Mouse (Mus musculus): ENCODE results near the gene Hspa8.

The Hspa8 gene

DNA sequence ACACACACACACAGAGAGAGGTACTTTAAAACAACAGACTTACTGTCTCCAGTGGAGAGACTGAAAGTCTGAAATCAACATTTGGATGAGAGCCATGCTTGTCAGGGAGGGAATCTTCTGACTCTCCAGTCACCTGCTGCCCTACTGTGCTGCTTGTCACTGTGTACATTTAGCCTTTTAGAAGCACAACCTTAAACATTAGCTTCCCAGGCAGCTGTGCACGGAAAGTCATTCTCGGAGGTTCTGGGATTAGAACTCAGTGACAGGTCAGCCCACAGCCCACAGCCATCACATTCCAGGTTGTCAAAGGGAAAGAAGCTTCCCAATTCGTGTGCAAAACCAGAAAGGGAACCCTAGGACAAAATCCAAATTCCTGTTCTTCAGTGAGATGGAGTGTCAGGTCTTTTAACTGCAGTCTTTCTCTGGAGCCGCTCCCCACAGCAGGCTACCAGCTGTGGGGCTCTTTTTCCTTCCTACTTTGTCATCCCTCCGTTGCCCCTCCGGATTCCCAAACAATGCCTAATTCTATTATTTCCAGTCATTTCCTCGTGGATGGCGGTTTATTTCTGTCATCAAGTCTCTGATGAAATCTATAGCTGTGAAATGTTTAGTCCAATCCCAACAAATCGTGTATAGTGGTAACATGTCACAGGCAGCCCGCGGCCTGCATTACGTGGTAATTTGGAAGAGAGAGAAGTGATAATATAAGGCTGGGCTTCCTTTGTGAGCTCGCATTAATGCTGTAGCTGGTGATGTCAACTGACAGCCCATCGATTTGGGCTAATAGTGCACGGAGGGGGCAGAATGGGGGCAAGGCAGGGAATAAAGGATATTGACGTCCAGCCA is 7.5 kb downstream of the Hspa8 start:
- DNase-seq (ENCODE audit: low read depth, low spot score) = no peak

DNA sequence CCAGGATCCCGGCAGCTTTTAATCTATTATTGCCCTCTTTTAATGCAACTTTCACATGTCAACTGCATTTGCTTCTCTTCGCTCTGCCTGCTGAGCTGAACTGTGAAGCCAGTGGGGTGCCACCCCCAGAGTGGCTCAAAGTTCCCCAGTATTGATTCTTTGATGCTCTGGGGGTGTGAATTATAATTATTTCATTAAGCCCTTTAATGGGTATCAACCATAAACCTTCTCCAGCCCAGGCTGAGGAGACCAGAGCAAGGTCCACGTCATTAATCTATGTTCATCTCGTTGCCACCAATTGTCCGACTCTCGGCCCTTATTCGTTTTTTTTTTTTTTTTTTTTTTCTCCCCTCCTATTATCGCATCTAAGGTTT is 8.1 kb downstream of the Hspa8 start:
- no peak for DNase-seq (ENCODE audit: low read depth, low spot score)

DNA sequence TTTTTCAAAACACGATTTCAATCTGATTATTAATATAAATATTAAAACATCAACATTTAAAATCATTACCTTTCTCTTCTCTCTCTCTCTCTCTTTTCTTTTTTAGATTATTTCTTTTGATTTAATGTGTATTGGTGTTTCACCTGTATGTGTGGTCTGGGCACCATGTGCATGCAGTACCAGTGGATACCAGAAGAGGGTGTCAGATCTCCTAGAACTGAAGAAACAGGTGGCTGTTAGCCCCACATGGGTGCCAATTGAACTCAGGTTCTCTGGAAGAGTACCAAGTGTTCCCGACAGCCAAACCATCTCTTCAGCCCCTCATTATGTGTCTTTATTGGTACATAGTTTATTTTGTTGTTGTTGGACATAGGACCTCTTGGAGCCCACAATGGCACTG is 11.1 kb downstream of the Hspa8 start:
- no peak for DNase-seq (ENCODE audit: low read depth, low spot score)

GRCm38 (mm10) chr9:40814060-40814459 is 13.3 kb downstream of the Hspa8 start:
- no peak for DNase-seq (ENCODE audit: low read depth, low spot score)

DNA sequence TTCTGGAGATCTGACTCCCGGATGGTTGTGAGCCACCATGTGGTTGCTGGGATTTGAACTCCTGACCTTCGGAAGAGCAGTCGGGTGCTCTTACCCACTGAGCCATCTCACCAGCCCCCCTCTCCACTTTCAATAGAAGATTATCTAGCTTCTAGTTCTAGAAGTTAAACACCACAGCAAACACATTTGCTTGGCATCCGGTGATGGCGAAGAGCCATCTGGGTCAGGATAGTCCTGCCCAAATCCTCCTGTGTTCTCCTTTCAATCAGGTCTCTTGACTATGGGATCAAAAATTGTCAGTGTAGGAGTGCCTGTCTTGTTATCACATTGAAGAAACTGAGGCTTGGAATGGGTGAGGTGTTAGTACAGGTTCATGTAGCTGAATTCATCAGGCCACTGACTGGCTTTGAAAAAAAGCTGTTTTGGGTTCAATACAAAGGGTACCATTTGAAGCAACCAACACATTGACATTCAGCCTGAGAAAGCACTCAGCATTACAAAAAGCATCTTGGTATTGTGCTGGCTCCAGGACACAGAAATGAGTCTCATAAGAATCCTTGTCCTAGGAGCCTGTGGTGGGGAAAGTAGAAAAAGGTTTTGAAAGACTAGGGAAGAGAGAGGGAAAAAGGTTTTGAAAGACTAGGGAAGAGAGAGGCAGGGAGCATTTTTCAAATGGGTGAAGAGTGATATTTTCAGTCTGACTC is 16.7 kb downstream of the Hspa8 start:
- no peak for DNase-seq (ENCODE audit: low read depth, low spot score)

GRCm38 (mm10) chr9:40825601-40826000 is 24.8 kb downstream of the Hspa8 start:
- no peak for DNase-seq (ENCODE audit: low read depth, low spot score)

- no peak for DNase-seq (ENCODE audit: low read depth, low spot score)
These were observed 26.6 kb downstream of the Hspa8 start for GRCm38 (mm10) chr9:40827366-40827765.

- peak; percentile 71 for DNase-seq (ENCODE audit: low read depth, low spot score)
These were observed 33.8 kb downstream of the Hspa8 start for GRCm38 (mm10) chr9:40834569-40834968.

GRCm38 (mm10) chr9:40836681-40837080 is 35.9 kb downstream of the Hspa8 start:
- no peak for DNase-seq (ENCODE audit: low read depth, low spot score)

DNA sequence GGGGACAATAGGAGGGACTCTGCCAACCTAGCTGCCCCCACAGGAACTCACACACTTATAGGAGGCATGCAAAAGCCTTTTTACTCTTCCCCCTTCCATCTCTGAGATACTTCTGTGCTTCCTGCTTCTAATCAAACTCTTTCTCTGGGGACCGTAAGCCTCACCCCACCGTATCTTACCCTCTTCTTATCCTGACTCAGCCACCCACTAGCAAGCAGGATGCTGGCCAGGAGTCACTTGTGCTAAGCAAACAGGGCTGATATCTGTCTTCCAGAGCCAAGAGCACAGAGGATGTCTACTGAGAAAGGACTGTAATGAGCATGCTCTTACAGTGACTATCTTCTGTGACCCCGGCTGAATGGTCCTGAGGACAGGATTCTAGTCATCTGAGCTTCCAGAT is 38.9 kb downstream of the Hspa8 start:
- no peak for DNase-seq (ENCODE audit: low read depth, low spot score)

DNA sequence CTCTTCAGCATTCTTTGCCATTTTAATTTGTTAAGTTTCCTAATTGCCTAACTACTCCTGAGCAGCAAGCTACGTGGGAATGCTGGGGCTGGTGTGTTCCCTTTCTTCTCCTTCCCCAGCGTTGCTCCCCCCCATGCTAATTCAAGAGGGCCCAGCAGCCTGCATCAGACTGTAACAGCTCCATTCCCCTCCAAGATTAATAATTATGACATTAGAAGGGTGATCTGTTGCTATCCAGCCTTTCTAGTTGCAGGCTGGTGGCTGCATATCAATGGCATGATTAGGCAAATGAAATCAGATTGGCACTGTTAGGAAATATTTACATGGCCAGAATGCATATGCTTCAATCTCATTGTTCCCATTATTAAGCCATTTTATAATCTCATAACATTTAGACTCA is 50.7 kb downstream of the Hspa8 start:
- no peak for DNase-seq (ENCODE audit: low read depth, low spot score)

- DNase-seq (ENCODE audit: low read depth, low spot score) = no peak
These were observed 57.8 kb downstream of the Hspa8 start for GRCm38 (mm10) chr9:40858461-40859160.

- no peak for DNase-seq (ENCODE audit: low read depth, low spot score)
These were observed 58.4 kb downstream of the Hspa8 start for GRCm38 (mm10) chr9:40859196-40859595.

Measured in embryo, embryonic 11.5 days (tissue).